Mouse (Mus musculus) lung, postnatal 0 days (tissue): ENCODE measurements at regions not wholly inside any gene's neighbourhood (a gene's known extent, or its start where the extent isn't known, plus 50 kb on each side); places are given as distances from the start of the nearest gene placed in this dataset.

Source experiments
- CTCF ChIP-seq: IDR thresholded peaks from 2 replicates; pipeline ENCODE4 v1.5.1; 2016; ENCODE audit warnings: antibody characterized with exemption, mild to moderate bottlenecking
- EP300 ChIP-seq: IDR thresholded peaks from 2 replicates; pipeline ENCODE4 v1.6.1; 2016; ENCODE audit warnings: antibody characterized with exemption, mild to moderate bottlenecking, control low read depth

DNA sequence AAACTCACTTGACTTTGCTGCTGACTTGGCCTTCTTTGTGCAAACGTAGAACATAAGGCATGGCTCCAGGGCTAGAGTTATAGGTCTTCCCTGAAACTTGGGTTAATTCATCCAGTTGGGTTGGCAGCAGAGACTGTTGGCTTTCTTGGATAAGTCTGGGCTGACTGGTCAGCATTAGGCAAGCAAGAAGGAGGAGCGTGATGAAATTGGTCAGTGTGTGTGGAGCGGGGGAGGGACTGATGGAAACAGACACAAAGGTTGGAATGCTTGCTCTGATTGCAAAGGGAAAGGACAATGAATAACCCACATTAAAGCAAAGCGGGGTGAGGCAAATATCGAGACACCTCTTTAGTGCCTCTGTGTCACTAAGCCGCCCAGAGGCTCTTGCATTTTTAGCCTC is 120.3 kb downstream of the Dyrk2 start:
- no peak for TF ChIP-seq EP300
- no peak for TF ChIP-seq CTCF
